Mouse (Mus musculus): Measurements from ENCODE around the gene Sap30.
"Not testable (repeated sequence)": the region's sequence is repeated elsewhere in the genome, so short reads cannot be mapped to it uniquely, and the experiment has no call there.

The Sap30 gene

GRCm38 (mm10) chr8:57498847-57499511 lies 11.3 kb upstream of the Sap30 start:
- DNase-seq (ENCODE audit: extremely low spot score, low read depth, low spot score) = no peak

- DNase-seq (ENCODE audit: extremely low spot score, low read depth, low spot score) = no peak
Observed at GRCm38 (mm10) chr8:57498494-57498846, 10.8 kb upstream of the Sap30 start.

GRCm38 (mm10) chr8:57491873-57492272 lies 4.2 kb upstream of the Sap30 start:
- DNase-seq (ENCODE audit: extremely low spot score, low read depth, low spot score) = no peak

GRCm38 (mm10) chr8:57489896-57490295 lies 2.2 kb upstream of the Sap30 start:
- no peak for DNase-seq (ENCODE audit: extremely low spot score, low read depth, low spot score)

GRCm38 (mm10) chr8:57489366-57489765 lies 1.7 kb upstream of the Sap30 start:
- DNase-seq (ENCODE audit: extremely low spot score, low read depth, low spot score) = no peak

- DNase-seq (ENCODE audit: extremely low spot score, low read depth, low spot score) = no peak
Observed at GRCm38 (mm10) chr8:57488312-57488765, 679 bp upstream of the Sap30 start.

- no peak for DNase-seq (ENCODE audit: extremely low spot score, low read depth, low spot score)
Observed at GRCm38 (mm10) chr8:57486491-57487440, 894 bp downstream of the Sap30 start.

GRCm38 (mm10) chr8:57480606-57481005 lies 7.1 kb downstream of the Sap30 start:
- DNase-seq (ENCODE audit: extremely low spot score, low read depth, low spot score) = no peak

- DNase-seq (ENCODE audit: extremely low spot score, low read depth, low spot score) = no peak
Observed at GRCm38 (mm10) chr8:57479700-57480099, 8.0 kb downstream of the Sap30 start.

- no peak for DNase-seq (ENCODE audit: extremely low spot score, low read depth, low spot score)
Observed at GRCm38 (mm10) chr8:57478406-57478805, 9.3 kb downstream of the Sap30 start.

- DNase-seq (ENCODE audit: extremely low spot score, low read depth, low spot score) = no peak
Observed at GRCm38 (mm10) chr8:57473751-57474150, 13.9 kb downstream of the Sap30 start.

- DNase-seq (ENCODE audit: extremely low spot score, low read depth, low spot score) = no peak
Observed at GRCm38 (mm10) chr8:57470863-57471262, 16.8 kb downstream of the Sap30 start.

- DNase-seq (ENCODE audit: extremely low spot score, low read depth, low spot score) = no peak
Observed at GRCm38 (mm10) chr8:57468624-57469023, 19.0 kb downstream of the Sap30 start.

GRCm38 (mm10) chr8:57463757-57464156 lies 23.9 kb downstream of the Sap30 start:
- no peak for DNase-seq (ENCODE audit: extremely low spot score, low read depth, low spot score)

- no peak for DNase-seq (ENCODE audit: extremely low spot score, low read depth, low spot score)
Observed at GRCm38 (mm10) chr8:57462839-57463238, 24.8 kb downstream of the Sap30 start.

GRCm38 (mm10) chr8:57457942-57458341 lies 29.7 kb downstream of the Sap30 start:
- DNase-seq (ENCODE audit: extremely low spot score, low read depth, low spot score) = no peak

GRCm38 (mm10) chr8:57457152-57457551 lies 30.5 kb downstream of the Sap30 start:
- DNase-seq (ENCODE audit: extremely low spot score, low read depth, low spot score) = no peak

- DNase-seq (ENCODE audit: extremely low spot score, low read depth, low spot score) = no peak
Observed at GRCm38 (mm10) chr8:57455765-57456164, 31.9 kb downstream of the Sap30 start, which contains the start of gene Scrg1. Scrg1 (plus strand) TSS chr8:57455923.

- no peak for DNase-seq (ENCODE audit: extremely low spot score, low read depth, low spot score)
Observed at GRCm38 (mm10) chr8:57453361-57453760, 34.3 kb downstream of the Sap30 start.

- DNase-seq (ENCODE audit: extremely low spot score, low read depth, low spot score) = no peak
Observed at GRCm38 (mm10) chr8:57451896-57452295, 35.8 kb downstream of the Sap30 start.

- no peak for DNase-seq (ENCODE audit: extremely low spot score, low read depth, low spot score)
Observed at GRCm38 (mm10) chr8:57450726-57451125, 36.9 kb downstream of the Sap30 start.

- DNase-seq (ENCODE audit: extremely low spot score, low read depth, low spot score) = not testable (repeated sequence)
Observed at GRCm38 (mm10) chr8:57445901-57446300, 41.8 kb downstream of the Sap30 start.
